Mouse (Mus musculus) liver, embryonic 11.5 days (tissue): Measurements from ENCODE around the gene Pltp. TPM values are rescaled to one million over a fixed set of nuclear protein-coding genes. Genes with fewer than 3 reads are reported as not detected.
"Not testable (repeated sequence)": the region's sequence is repeated elsewhere in the genome, so short reads cannot be mapped to it uniquely, and the experiment has no call there.

ENCODE experiments used
- ATAC-seq: fragments of 200-750 bp; cut with Nextera tagmentation; replicated peaks from 2 replicates; pipeline ENCODE4 v1.8.0; 2017; ENCODE audit warnings: moderate number of reproducible peaks, mild to moderate bottlenecking, moderate TSS enrichment, moderate library complexity; ENCODE audit not compliant: low FRiP score
- DNase-seq: peaks from one replicate; pipeline ENCODE4 v3.0.0-alpha.2; 2017; ENCODE audit warnings: low spot score
- H3K27ac ChIP-seq: fragments of 300-500 bp; sonication (generic); 2 replicates; pipeline ENCODE4 v1.5.1; 2014; ENCODE audit warnings: mild to moderate bottlenecking, low read depth, low read length, control low read depth
- H3K27me3 ChIP-seq: fragments of 300-500 bp; sonication (generic); replicated peaks from 2 replicates; pipeline ENCODE4 v1.6.1; 2014; ENCODE audit warnings: low read length, mixed read lengths; ENCODE audit not compliant: control insufficient read depth, insufficient read depth
- H3K36me3 ChIP-seq: fragments of 300-500 bp; sonication (generic); 2 replicates; pipeline ENCODE4 v1.6.1; 2014; ENCODE audit warnings: mild to moderate bottlenecking, low read length, moderate library complexity, mixed read lengths; ENCODE audit not compliant: control insufficient read depth, insufficient read depth
- H3K4me1 ChIP-seq: fragments of 300-500 bp; sonication (generic); replicated peaks from 2 replicates; pipeline ENCODE4 v1.6.1; 2014; ENCODE audit warnings: low read length, mixed read lengths; ENCODE audit not compliant: control insufficient read depth, insufficient read depth
- H3K4me2 ChIP-seq: fragments of 300-500 bp; sonication (generic); 2 replicates; pipeline ENCODE4 v1.6.1; 2014; ENCODE audit warnings: mild to moderate bottlenecking, control low read depth, moderate library complexity
- H3K4me3 ChIP-seq: fragments of 300-500 bp; sonication (generic); 2 replicates; pipeline ENCODE4 v1.5.1; 2014; ENCODE audit warnings: low read depth, low read length, control low read depth
- H3K9ac ChIP-seq: fragments of 300-500 bp; sonication (generic); 2 replicates; pipeline ENCODE4 v1.6.1; 2014; ENCODE audit warnings: low read depth, low read length, control low read depth
- H3K9me3 ChIP-seq: fragments of 300-500 bp; sonication (generic); 2 replicates; pipeline ENCODE4 v1.6.1; 2016; ENCODE audit warnings: low read length, inconsistent platforms, mixed read lengths; ENCODE audit not compliant: control insufficient read depth
- WGBS: fragments of 180-500 bp; shearing (Covaris S2); extraction: QIAGEN DNeasy Blood & Tissue Kit; methylation state at CpG from one replicate; pipeline ENCODE4 v1.1.7; 2014; 5-methylcytosine and 5-hydroxymethylcytosine counted together
- polyA plus RNA-seq: library from polyadenylated mRNA; unstranded; fragments of >200 nt; fragmentation: Nextera tagmentation; extraction: Ambion mirVana; gene quantifications from 2 replicates; pipeline ENCODE4 v1.2.1, GENCODE M21; 2014

The Pltp gene
- polyA plus RNA-seq, 1 experiment from 2014 or later, result 10.7 TPM

GRCm38 (mm10) chr2:164885788-164886187 lies 28.3 kb upstream of the Pltp start:
- no peak overlapping the region for H3K4me3 ChIP-seq
- no peak overlapping the region for H3K9ac ChIP-seq
- 92% methylated on average over 7 of the region's 7 CpGs for WGBS
- no peak overlapping the region for H3K4me2 ChIP-seq
- ATAC-seq (no peak), DNase-seq (no peak)
- peaks cover 4% of the 10 kb centered on the region for H3K4me1 ChIP-seq
- no peak overlapping the region for H3K27ac ChIP-seq
- no peaks in the 10 kb centered on the region for H3K9me3 ChIP-seq
- no peaks in the 10 kb centered on the region for H3K27me3 ChIP-seq
- H3K36me3 ChIP-seq, result peaks cover 49% of the 10 kb centered on the region

GRCm38 (mm10) chr2:164882619-164883018 lies 25.1 kb upstream of the Pltp start:
- no peak overlapping the region for H3K4me2 ChIP-seq
- H3K9ac ChIP-seq, result no peak overlapping the region
- no peak for ATAC-seq
- no peak for DNase-seq
- 79% methylated on average over 9 of the region's 9 CpGs for WGBS
- no peaks in the 10 kb centered on the region for H3K9me3 ChIP-seq
- no peak overlapping the region for H3K27ac ChIP-seq
- peaks cover 12% of the 10 kb centered on the region for H3K4me1 ChIP-seq
- no peaks in the 10 kb centered on the region for H3K27me3 ChIP-seq
- no peak overlapping the region for H3K4me3 ChIP-seq
- peaks cover 23% of the 10 kb centered on the region for H3K36me3 ChIP-seq

- Histone ChIP-seq H3K27ac (peak overlapping the region; percentile 100), H3K9me3 (no peaks in the 10 kb centered on the region), H3K4me2 (peak overlapping the region; percentile 92), H3K9ac (peak overlapping the region; percentile 100), H3K4me3 (peak overlapping the region; percentile 97), H3K27me3 (no peaks in the 10 kb centered on the region), H3K36me3 (peaks cover 10% of the 10 kb centered on the region; the same call in 1 of the 2 replicates), H3K4me1 (peaks cover 17% of the 10 kb centered on the region)
- ATAC-seq, result peak; percentile 86
- WGBS, result under 1% methylated on average over 58 of the region's 72 CpGs
- DNase-seq, result peak; percentile 97
These were observed 22.2 kb upstream of the Pltp start for GRCm38 (mm10) chr2:164879568-164880277.

- H3K9ac ChIP-seq, result peak within 1 kb of the TSS; percentile 100
- peaks cover 10% of the 10 kb centered on the region; the same call in 1 of the 2 replicates for H3K36me3 ChIP-seq
- no peaks in the 10 kb centered on the region for H3K27me3 ChIP-seq
- WGBS, result 0% methylated on average over 40 of the region's 40 CpGs
- DNase-seq (peak; percentile 96), ATAC-seq (peak; percentile 78)
- H3K4me2 ChIP-seq, result peak within 1 kb of the TSS; percentile 92
- peak within 1 kb of the TSS; percentile 97 for H3K4me3 ChIP-seq
- peaks cover 22% of the 10 kb centered on the region for H3K4me1 ChIP-seq
- H3K9me3 ChIP-seq, result no peaks in the 10 kb centered on the region
- H3K27ac ChIP-seq, result peak within 1 kb of the TSS; percentile 100
These were observed 21.7 kb upstream of the Pltp start, which contains the start of gene Pcif1 for GRCm38 (mm10) chr2:164879228-164879567. Gene Pcif1, plus strand, starts transcription at chr2:164879304.

- no peaks in the 10 kb centered on the region for H3K9me3 ChIP-seq
- WGBS, result 2% methylated on average over 28 of the region's 28 CpGs
- ATAC-seq, result peak; percentile 61
- H3K36me3 ChIP-seq, result peaks cover 5% of the 10 kb centered on the region; the same call in 1 of the 2 replicates
- peaks cover 25% of the 10 kb centered on the region for H3K4me1 ChIP-seq
- peak overlapping the region; percentile 89 for H3K4me2 ChIP-seq
- H3K9ac ChIP-seq, result peak overlapping the region; percentile 100
- no peaks in the 10 kb centered on the region for H3K27me3 ChIP-seq
- peak overlapping the region; percentile 100 for H3K27ac ChIP-seq
- peak overlapping the region; percentile 97 for H3K4me3 ChIP-seq
- peak; percentile 72 for DNase-seq
These were observed 21.2 kb upstream of the Pltp start for GRCm38 (mm10) chr2:164878509-164879227.

GRCm38 (mm10) chr2:164877376-164878215 lies 20.1 kb upstream of the Pltp start:
- H3K9ac ChIP-seq, H3K27me3 ChIP-seq, DNase-seq, H3K9me3 ChIP-seq, ATAC-seq, H3K36me3 ChIP-seq: not testable (repeated sequence)
- WGBS, result 71% methylated on average over 11 of the region's 11 CpGs
- peak overlapping the region; percentile 89 for H3K4me2 ChIP-seq
- peak overlapping the region; percentile 100; the same call in 1 of the 2 replicates for H3K27ac ChIP-seq
- H3K4me1 ChIP-seq, result peaks cover 25% of the 10 kb centered on the region
- peak overlapping the region; percentile 97; the same call in 1 of the 2 replicates for H3K4me3 ChIP-seq

- 41% methylated on average over 2 of the region's 2 CpGs for WGBS
- not testable (repeated sequence) for H3K27ac ChIP-seq, H3K4me2 ChIP-seq, ATAC-seq, H3K36me3 ChIP-seq, H3K27me3 ChIP-seq, H3K9me3 ChIP-seq, DNase-seq, H3K9ac ChIP-seq, H3K4me3 ChIP-seq
- peaks cover 19% of the 10 kb centered on the region for H3K4me1 ChIP-seq
These were observed 18.1 kb upstream of the Pltp start for GRCm38 (mm10) chr2:164875648-164876047.

GRCm38 (mm10) chr2:164874239-164874769 lies 16.8 kb upstream of the Pltp start:
- no peak overlapping the region for H3K4me3 ChIP-seq
- H3K4me1 ChIP-seq, result peaks cover 15% of the 10 kb centered on the region
- no peak overlapping the region for H3K27ac ChIP-seq
- H3K27me3 ChIP-seq, result no peaks in the 10 kb centered on the region
- no peak for DNase-seq
- no peak overlapping the region for H3K4me2 ChIP-seq
- 35% methylated on average over 1 of the region's 1 CpGs for WGBS
- no peaks in the 10 kb centered on the region for H3K36me3 ChIP-seq
- no peaks in the 10 kb centered on the region for H3K9me3 ChIP-seq
- H3K9ac ChIP-seq, result no peak overlapping the region
- no peak for ATAC-seq
